In genomic region chr5:77188738-77189137, GRCm38 (mm10) we compare ENCODE assay signal across 22 mouse cellular contexts. TPM values are rescaled to one million over a fixed set of nuclear protein-coding genes. Genes with fewer than 3 reads are reported as not detected.
"Had no signal": no experiment of that assay in that cellular context is flagged by ENCODE, and none has a peak within 500 bp of the region (broad histone marks: within the 10 kb centered on the region; RNA-seq: fewer than 3 reads in every experiment).

No protein-coding gene starts in this region.

- ATAC-seq: liver, postnatal 0 days; lung, postnatal 0 days; midbrain, embryonic 16.5 days had no signal

- H3K27me3 ChIP-seq: lung, embryonic 15.5 days; midbrain, embryonic 12.5 days; neural tube, embryonic 13.5 days; neural tube, embryonic 15.5 days had no signal

- H3K4me1 ChIP-seq: lung, embryonic 15.5 days; midbrain, embryonic 10.5 days; midbrain, embryonic 12.5 days; neural tube, embryonic 13.5 days; neural tube, embryonic 15.5 days had no signal

- H3K4me3 ChIP-seq: lung, embryonic 15.5 days; midbrain, embryonic 10.5 days; midbrain, embryonic 12.5 days; myocyte; neural tube, embryonic 13.5 days; neural tube, embryonic 15.5 days had no signal

- H3K9ac ChIP-seq: liver, postnatal 0 days; lung, embryonic 15.5 days; midbrain, embryonic 12.5 days; neural tube, embryonic 13.5 days; neural tube, embryonic 15.5 days had no signal

- H3K36me3 ChIP-seq: lung, embryonic 15.5 days; midbrain, embryonic 10.5 days; midbrain, embryonic 12.5 days; neural tube, embryonic 13.5 days; neural tube, embryonic 15.5 days had no signal

- DNase-seq: liver, postnatal 0 days; lung, adult 2 months; lung, postnatal 14 days; lung, postnatal 4 days; midbrain, embryonic 14.5 days; retina, postnatal 1 day; right cerebral cortex, adult 18-20 months; right cerebral cortex, postnatal 25 days; right cerebral cortex, postnatal 4 days; spleen, adult 18-20 months; thymus, adult 18-20 months; thymus, postnatal 25 days; thymus, postnatal 4 days had no signal

- H3K27ac ChIP-seq: lung, embryonic 15.5 days; midbrain, embryonic 10.5 days; midbrain, embryonic 12.5 days; neural tube, embryonic 13.5 days; neural tube, embryonic 15.5 days had no signal

- H3K9me3 ChIP-seq: neural tube, embryonic 15.5 days had no signal

RNA-seq across cellular contexts. Expression of gene Spink2, which starts 22.5 kb away (rescaled TPM):
- polyA plus RNA-seq: liver, postnatal 0 days; midbrain, embryonic 12.5 days; midbrain, embryonic 14.5 days; myocyte; small intestine, adult 2 months had no signal
